Mouse (Mus musculus): Measurements from ENCODE around the gene Rpn2. TPM values are rescaled to one million over a fixed set of nuclear protein-coding genes. Genes with fewer than 3 reads are reported as not detected.

Gene Rpn2
- polyA plus RNA-seq, 1 experiment from 2014 or later = 342 TPM

DNA sequence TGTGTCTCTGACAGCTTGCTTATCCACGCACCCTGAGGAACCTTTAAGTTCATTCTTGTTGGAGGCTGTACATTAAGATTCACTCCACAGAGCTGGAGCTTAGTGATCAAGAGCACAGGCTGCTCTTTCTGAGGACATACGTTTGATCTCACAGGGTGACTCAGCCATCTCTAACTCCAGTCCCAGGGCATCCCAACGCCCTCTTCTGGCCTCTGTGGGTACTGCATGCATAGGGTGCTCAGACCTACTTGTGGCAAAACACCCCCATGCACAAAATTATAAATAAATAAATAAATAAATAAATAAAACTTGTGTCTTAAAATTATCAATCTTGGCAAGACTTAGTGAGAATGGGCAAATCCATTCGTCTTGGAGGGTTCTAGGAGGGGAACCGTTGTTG, 59.8 kb downstream of the Rpn2 start:
- H3K9me3 ChIP-seq = no peaks in the 10 kb centered on the region
- H3K4me2 ChIP-seq = no peak overlapping the region
- H3K36me3 ChIP-seq = no peaks in the 10 kb centered on the region
- peaks cover 10% of the 10 kb centered on the region for H3K4me1 ChIP-seq
- no peak overlapping the region for H3K27ac ChIP-seq
- no peak for ATAC-seq (ENCODE audit: insufficient number of reproducible peaks, low FRiP score, low TSS enrichment, low read depth)
- H3K4me3 ChIP-seq = no peak overlapping the region
- no peaks in the 10 kb centered on the region for H3K27me3 ChIP-seq
- H3K9ac ChIP-seq = no peak overlapping the region
- 46% methylated on average over 5 of the region's 5 CpGs for WGBS

DNA sequence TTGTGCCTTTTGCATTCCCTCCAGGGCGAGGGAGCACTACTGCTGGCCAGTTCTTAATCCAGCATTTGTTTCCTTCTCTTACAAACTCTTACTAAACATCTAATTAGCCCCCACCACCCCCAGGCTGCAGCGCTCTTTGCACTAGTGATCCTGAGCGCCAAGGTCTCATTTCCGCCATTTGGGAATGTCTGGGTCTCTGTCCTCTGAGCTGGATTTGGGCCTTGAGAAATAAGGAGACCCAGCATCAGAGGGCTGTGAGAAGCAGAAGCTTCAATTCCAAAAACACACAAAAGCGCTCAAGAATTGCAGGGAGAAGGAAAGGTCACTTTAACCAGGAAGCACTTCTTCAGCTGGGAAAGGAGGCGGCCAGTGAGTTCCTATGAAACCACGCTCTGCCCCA, 60.7 kb downstream of the Rpn2 start:
- 86% methylated on average over 7 of the region's 7 CpGs for WGBS
- no peak overlapping the region for H3K4me2 ChIP-seq
- no peaks in the 10 kb centered on the region for H3K9me3 ChIP-seq
- no peaks in the 10 kb centered on the region for H3K27me3 ChIP-seq
- H3K4me3 ChIP-seq = no peak overlapping the region
- ATAC-seq (ENCODE audit: insufficient number of reproducible peaks, low FRiP score, low TSS enrichment, low read depth) = no peak
- no peaks in the 10 kb centered on the region for H3K36me3 ChIP-seq
- no peak overlapping the region for H3K27ac ChIP-seq
- peaks cover 10% of the 10 kb centered on the region for H3K4me1 ChIP-seq
- H3K9ac ChIP-seq = no peak overlapping the region

DNA sequence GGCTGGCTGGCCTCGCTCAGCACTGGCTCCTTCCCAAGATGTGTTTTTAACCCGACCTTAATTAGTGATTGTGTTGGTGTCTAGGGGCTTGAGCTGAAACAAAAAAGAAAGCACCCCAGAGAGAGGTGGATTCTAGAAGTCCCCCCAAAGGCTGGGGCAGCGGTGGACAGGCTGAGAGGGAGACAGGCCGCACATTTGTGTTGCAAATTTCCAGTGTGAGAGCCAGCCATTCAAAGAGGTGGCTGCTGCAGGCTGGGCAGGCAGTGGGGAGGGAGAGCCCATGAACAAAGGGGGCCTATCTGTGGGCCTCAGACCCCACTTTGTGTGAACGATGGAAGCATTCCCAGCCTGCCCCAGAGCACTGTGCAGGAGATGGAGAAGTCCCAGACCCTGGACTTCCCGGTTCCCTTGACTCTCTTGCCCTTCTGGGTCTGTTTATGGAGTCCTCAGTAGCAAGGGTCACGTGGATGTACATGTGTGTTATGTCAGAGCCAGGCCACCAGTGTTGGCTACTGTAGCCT, 61.5 kb downstream of the Rpn2 start:
- Histone ChIP-seq H3K4me3 (no peak overlapping the region), H3K27ac (no peak overlapping the region), H3K9ac (no peak overlapping the region), H3K4me1 (peaks cover 10% of the 10 kb centered on the region), H3K9me3 (no peaks in the 10 kb centered on the region), H3K36me3 (no peaks in the 10 kb centered on the region), H3K27me3 (no peaks in the 10 kb centered on the region), H3K4me2 (no peak overlapping the region)
- 37% methylated on average over 7 of the region's 7 CpGs for WGBS
- no peak for ATAC-seq (ENCODE audit: insufficient number of reproducible peaks, low FRiP score, low TSS enrichment, low read depth)

DNA sequence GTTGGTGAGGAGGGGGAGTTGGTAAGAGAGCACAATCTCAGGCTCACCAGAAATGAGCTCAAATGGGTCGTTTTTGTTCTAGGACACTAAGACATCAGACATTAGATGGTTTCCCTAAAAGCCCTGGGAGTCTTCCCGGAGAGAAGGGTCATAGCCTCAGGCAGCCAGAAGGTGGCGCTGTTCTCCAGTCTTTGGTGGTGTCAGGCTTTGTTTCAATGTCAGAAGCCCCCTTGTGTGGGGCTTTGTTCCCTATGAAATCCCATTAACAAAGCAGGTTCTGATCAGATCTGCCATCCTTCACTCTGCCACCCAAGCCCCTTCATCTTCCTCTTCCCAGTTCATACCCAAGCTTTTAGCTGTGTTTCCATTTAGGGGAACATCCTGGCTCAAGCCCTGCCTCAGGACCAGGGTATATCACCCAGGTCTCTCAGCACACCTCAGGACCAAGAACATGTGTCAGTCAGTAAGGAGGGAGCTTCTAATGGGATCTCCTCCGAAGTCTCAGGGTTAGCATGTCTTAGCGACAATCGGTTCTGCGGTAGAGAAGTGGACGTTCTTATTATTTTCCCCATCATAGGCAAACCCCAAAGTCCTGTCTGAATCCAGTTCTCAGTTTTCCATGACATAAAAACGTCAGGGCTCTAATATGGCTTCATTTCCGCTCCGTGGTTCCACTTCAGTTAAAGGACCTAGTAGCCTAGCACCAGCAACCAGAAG, 62.9 kb downstream of the Rpn2 start:
- no peak overlapping the region for H3K9ac ChIP-seq

GRCm38 (mm10) chr2:157342328-157342926, 63.6 kb downstream of the Rpn2 start:
- Histone ChIP-seq H3K27me3 (no peaks in the 10 kb centered on the region), H3K36me3 (no peaks in the 10 kb centered on the region), H3K4me1 (peaks cover 13% of the 10 kb centered on the region), H3K4me3 (no peak overlapping the region), H3K27ac (no peak overlapping the region), H3K9ac (no peak overlapping the region), H3K9me3 (no peaks in the 10 kb centered on the region), H3K4me2 (no peak overlapping the region)
- WGBS = 55% methylated on average over 5 of the region's 5 CpGs
- no peak for ATAC-seq (ENCODE audit: insufficient number of reproducible peaks, low FRiP score, low TSS enrichment, low read depth)

More for the DNA sequence above, 62.9 kb downstream of the Rpn2 start:
- Histone ChIP-seq H3K27ac (no peak overlapping the region), H3K27me3 (no peaks in the 10 kb centered on the region), H3K4me1 (peaks cover 10% of the 10 kb centered on the region), H3K4me3 (no peak overlapping the region), H3K4me2 (no peak overlapping the region), H3K36me3 (no peaks in the 10 kb centered on the region), H3K9me3 (no peaks in the 10 kb centered on the region)
- no peak for ATAC-seq (ENCODE audit: insufficient number of reproducible peaks, low FRiP score, low TSS enrichment, low read depth)
- WGBS = 43% methylated on average over 11 of the region's 11 CpGs

DNA sequence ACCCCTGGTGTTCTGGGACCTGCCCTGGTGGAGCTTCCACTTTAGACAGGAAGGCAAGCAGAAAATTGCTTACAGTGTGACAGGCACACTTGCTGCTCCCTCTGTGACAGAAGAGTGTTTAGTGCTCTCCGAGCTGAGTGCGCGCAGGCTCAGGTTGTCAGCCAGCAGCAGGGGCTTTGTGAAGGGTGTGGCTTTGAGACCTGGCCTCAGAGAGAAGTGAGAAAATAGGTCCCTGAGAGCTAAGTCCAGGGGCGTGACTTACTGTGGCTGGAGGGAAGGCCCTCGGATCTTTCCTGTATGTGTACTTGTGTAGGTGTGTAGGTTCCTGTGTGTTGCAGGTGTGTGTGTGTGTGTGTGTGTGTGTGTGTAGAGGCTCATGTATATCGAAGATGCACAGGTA, 64.5 kb downstream of the Rpn2 start:
- no peak overlapping the region for H3K27ac ChIP-seq
- peaks cover 20% of the 10 kb centered on the region for H3K4me1 ChIP-seq
- H3K36me3 ChIP-seq = no peaks in the 10 kb centered on the region
- 75% methylated on average over 6 of the region's 6 CpGs for WGBS
- H3K9me3 ChIP-seq = no peaks in the 10 kb centered on the region
- ATAC-seq (ENCODE audit: insufficient number of reproducible peaks, low FRiP score, low TSS enrichment, low read depth) = no peak
- H3K9ac ChIP-seq = no peak overlapping the region
- no peak overlapping the region for H3K4me2 ChIP-seq
- no peaks in the 10 kb centered on the region for H3K27me3 ChIP-seq
- no peak overlapping the region for H3K4me3 ChIP-seq

GRCm38 (mm10) chr2:157347361-157348159, 68.7 kb downstream of the Rpn2 start, which contains the start of gene Ghrh:
Gene Ghrh (minus strand): TSS chr2:157347506.
- 51% methylated on average over 26 of the region's 26 CpGs for WGBS
- no peak within 1 kb of the TSS for H3K4me3 ChIP-seq
- no peaks in the 10 kb centered on the region for H3K27me3 ChIP-seq
- peak within 1 kb of the TSS; percentile 75 for H3K27ac ChIP-seq
- ATAC-seq (ENCODE audit: insufficient number of reproducible peaks, low FRiP score, low TSS enrichment, low read depth) = peak; percentile 55; the same call in 1 of the 2 replicates
- H3K9me3 ChIP-seq = no peaks in the 10 kb centered on the region
- no peaks in the 10 kb centered on the region for H3K36me3 ChIP-seq
- H3K4me2 ChIP-seq = 0 out of 2 replicates have a peak within 1 kb of the TSS, but pooled peaks have one; percentile 10
- peaks cover 10% of the 10 kb centered on the region for H3K4me1 ChIP-seq
- H3K9ac ChIP-seq = 0 out of 2 replicates have a peak within 1 kb of the TSS, but pooled peaks have one; percentile 10

- Histone ChIP-seq H3K27me3 (no peaks in the 10 kb centered on the region), H3K4me2 (no peak overlapping the region), H3K9ac (no peak overlapping the region), H3K27ac (no peak overlapping the region), H3K36me3 (no peaks in the 10 kb centered on the region), H3K4me3 (no peak overlapping the region), H3K9me3 (no peaks in the 10 kb centered on the region), H3K4me1 (peaks cover 15% of the 10 kb centered on the region)
- 76% methylated on average over 12 of the region's 12 CpGs for WGBS
- ATAC-seq (ENCODE audit: insufficient number of reproducible peaks, low FRiP score, low TSS enrichment, low read depth) = no peak
Observed at GRCm38 (mm10) chr2:157349121-157349778, 70.4 kb downstream of the Rpn2 start.

DNA sequence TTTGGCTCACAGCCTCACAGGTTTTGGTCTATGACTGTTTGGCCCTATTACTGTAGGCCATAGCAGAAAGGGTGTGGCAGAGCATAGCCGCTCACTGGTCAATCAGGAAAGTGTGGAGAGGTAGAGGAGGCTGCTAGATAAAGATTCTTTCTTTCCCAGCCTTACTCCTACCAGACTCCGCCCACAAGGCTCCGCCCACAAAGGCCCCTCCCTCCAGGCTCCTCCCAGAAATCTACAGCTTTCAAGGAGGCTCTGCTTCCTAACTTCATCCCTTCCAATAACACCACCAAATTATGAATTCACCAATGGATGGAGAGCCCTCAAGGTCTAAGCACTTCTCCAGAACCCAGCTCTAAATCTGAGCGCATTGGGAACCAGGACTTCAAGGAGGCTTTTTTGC, 74.4 kb downstream of the Rpn2 start:
- H3K4me2 ChIP-seq = no peak overlapping the region
- no peaks in the 10 kb centered on the region for H3K27me3 ChIP-seq
- 76% methylated on average over 4 of the region's 4 CpGs for WGBS
- no peak for ATAC-seq (ENCODE audit: insufficient number of reproducible peaks, low FRiP score, low TSS enrichment, low read depth)
- no peaks in the 10 kb centered on the region for H3K36me3 ChIP-seq
- peaks cover 8% of the 10 kb centered on the region; the same call in 1 of the 2 replicates for H3K4me1 ChIP-seq
- no peak overlapping the region for H3K27ac ChIP-seq
- H3K9ac ChIP-seq = no peak overlapping the region
- no peak overlapping the region for H3K4me3 ChIP-seq
- no peaks in the 10 kb centered on the region for H3K9me3 ChIP-seq

DNA sequence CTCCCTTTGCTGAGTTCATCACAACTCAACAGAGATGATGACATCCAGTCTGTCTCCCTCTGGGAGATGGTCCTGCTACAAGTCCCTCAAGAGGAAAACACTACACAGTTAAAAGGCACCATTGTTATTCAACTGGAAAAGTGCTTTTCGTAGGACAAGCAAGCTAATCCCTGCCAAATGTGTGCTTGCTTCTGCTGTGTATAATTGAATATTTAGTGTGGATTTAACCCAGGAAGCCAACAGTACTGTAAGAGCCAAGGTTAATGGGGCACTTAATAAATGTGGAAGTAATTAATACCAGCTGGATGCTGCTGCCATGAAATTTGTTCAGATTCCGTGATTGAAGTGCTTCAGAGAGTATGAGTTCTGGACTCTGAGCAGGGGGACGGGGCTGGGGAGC, 75.3 kb downstream of the Rpn2 start:
- Histone ChIP-seq H3K4me1 (peaks cover 8% of the 10 kb centered on the region; the same call in 1 of the 2 replicates), H3K36me3 (no peaks in the 10 kb centered on the region), H3K9me3 (no peaks in the 10 kb centered on the region), H3K27me3 (no peaks in the 10 kb centered on the region), H3K9ac (no peak overlapping the region), H3K4me3 (no peak overlapping the region), H3K27ac (no peak overlapping the region), H3K4me2 (no peak overlapping the region)
- 22% methylated on average over 3 of the region's 3 CpGs for WGBS
- ATAC-seq (ENCODE audit: insufficient number of reproducible peaks, low FRiP score, low TSS enrichment, low read depth) = no peak

DNA sequence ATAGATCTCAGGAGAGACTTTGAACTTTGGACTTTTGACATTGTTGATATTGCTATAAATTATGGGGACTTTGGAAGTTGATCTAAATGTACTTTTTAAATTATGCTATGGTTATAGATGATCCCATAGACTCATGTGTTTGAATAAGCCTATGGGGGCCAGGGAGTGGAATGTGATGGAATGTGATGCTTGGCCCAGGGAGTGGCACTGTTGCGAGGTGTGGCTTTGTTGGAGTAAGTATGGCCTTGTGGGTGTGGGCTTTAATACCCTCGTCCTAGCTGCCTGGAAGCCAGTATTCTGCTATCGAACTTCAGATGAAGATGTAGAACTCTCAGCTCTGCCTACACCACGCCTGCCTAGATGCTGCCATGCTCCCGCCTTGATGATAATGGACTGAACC, 81.2 kb downstream of the Rpn2 start:
- Histone ChIP-seq H3K36me3 (no peaks in the 10 kb centered on the region), H3K27ac (no peak overlapping the region), H3K9me3 (no peaks in the 10 kb centered on the region), H3K27me3 (no peaks in the 10 kb centered on the region), H3K4me3 (no peak overlapping the region), H3K4me1 (no peaks in the 10 kb centered on the region), H3K4me2 (no peak overlapping the region), H3K9ac (no peak overlapping the region)
- no peak for ATAC-seq (ENCODE audit: insufficient number of reproducible peaks, low FRiP score, low TSS enrichment, low read depth)
- WGBS = 79% methylated on average over 5 of the region's 5 CpGs
